Mouse (Mus musculus) heart, adult 2 months (tissue): ENCODE results near the gene Clec2e.

Experiments used
- CTCF ChIP-seq: fragments of 200-600 bp; IDR thresholded peaks from 2 replicates; pipeline ENCODE4 v1.8.1; 2022; ENCODE audit warnings: antibody characterized with exemption, mild to moderate bottlenecking, moderate library complexity
- POLR2A ChIP-seq: fragments of 200-500 bp; IDR thresholded peaks from 2 replicates; pipeline ENCODE4 v1.6.1; 2011; ENCODE audit warnings: mild to moderate bottlenecking, low read depth, low read length, control low read depth; ENCODE audit not compliant: insufficient read depth

DNA sequence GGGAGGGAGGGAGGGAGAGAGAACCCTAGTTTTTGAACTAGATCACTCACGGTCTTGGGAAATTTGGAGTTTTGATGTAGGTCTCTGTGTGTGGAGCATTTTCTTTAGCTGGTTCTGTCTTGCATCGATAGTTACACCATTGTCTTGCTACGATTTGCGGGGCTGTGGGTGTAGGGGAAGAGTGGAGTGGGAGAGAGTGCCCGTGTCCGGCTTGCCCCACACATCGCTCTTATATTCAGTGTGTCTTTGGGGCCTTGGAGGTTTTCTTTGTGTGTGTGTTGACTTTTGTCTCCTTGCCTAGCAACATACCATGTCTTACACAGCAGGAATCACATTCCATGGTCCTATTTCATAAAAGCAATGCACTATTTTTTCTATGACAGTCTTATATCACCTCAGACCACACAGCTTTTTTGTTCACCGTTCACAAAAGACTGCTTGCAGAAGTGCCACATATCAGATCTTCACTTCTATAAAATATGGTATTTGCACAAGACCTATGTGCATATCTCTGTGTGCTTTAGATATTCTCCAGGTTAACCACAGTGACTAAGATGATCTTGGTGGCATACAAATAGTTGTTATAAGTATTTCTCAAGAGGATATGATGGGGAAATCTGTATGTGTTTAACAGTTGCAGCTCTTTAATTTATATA lies 51.0 kb downstream of the Clec2e start:
- TF ChIP-seq CTCF (no peak), POLR2A (no peak)
